Mouse (Mus musculus) mouse trophoblast stem cell (cell line): ENCODE measurements around the gene 4930544D05Rik.
"Not testable (repeated sequence)": the region's sequence is repeated elsewhere in the genome, so short reads cannot be mapped to it uniquely, and the experiment has no call there.

Experiments used
- in situ Hi-C, 2 experiments: fragments of 300-500 bp; cut with MseI, MboI; formaldehyde crosslinking; loops; 2 replicates in 1 of 2; 3 replicates in 1 of 2; pipeline ENCODE4 v1.15.1; 2025

Gene 4930544D05Rik

GRCm38 (mm10) chr11:70615516-70616093 is at the start of gene 4930544D05Rik:
Gene 4930544D05Rik, plus strand, starts transcription at chr11:70615848.
- in situ Hi-C loops: loop anchor here in 1 of 2 experiments (10.0 kb wide), 1 partner anchor 201 kb away; the partner anchor contains the start of gene Pelp1

- in situ Hi-C loops: no loop called here
Observed at GRCm38 (mm10) chr11:70566586-70566985, 49.1 kb upstream of the 4930544D05Rik start.

GRCm38 (mm10) chr11:70570614-70571013 is 45.0 kb upstream of the 4930544D05Rik start:
- in situ Hi-C loops: not testable (repeated sequence)

- in situ Hi-C loops: no loop called here
Observed at GRCm38 (mm10) chr11:70571641-70572040, 44.0 kb upstream of the 4930544D05Rik start.

GRCm38 (mm10) chr11:70572348-70572902 is 43.2 kb upstream of the 4930544D05Rik start:
- in situ Hi-C loops: no loop called here

GRCm38 (mm10) chr11:70573872-70574271 is 41.8 kb upstream of the 4930544D05Rik start:
- in situ Hi-C loops: no loop called here

GRCm38 (mm10) chr11:70577201-70577600 is 38.4 kb upstream of the 4930544D05Rik start:
- in situ Hi-C loops: no loop called here

- in situ Hi-C loops: no loop called here
Observed at GRCm38 (mm10) chr11:70578962-70579361, 36.7 kb upstream of the 4930544D05Rik start.

- in situ Hi-C loops: no loop called here
Observed at GRCm38 (mm10) chr11:70579710-70580357, 35.8 kb upstream of the 4930544D05Rik start.

GRCm38 (mm10) chr11:70580358-70580720 is 35.3 kb upstream of the 4930544D05Rik start:
- in situ Hi-C loops: no loop called here

- in situ Hi-C loops: no loop called here
Observed at GRCm38 (mm10) chr11:70580921-70581320, 34.7 kb upstream of the 4930544D05Rik start.

GRCm38 (mm10) chr11:70582196-70582595 is 33.5 kb upstream of the 4930544D05Rik start:
- in situ Hi-C loops: no loop called here

- in situ Hi-C loops: no loop called here
Observed at GRCm38 (mm10) chr11:70583022-70583714, 32.5 kb upstream of the 4930544D05Rik start.

GRCm38 (mm10) chr11:70583775-70584174 is 31.9 kb upstream of the 4930544D05Rik start:
- in situ Hi-C loops: no loop called here

GRCm38 (mm10) chr11:70585457-70585856 is 30.2 kb upstream of the 4930544D05Rik start:
- in situ Hi-C loops: no loop called here

GRCm38 (mm10) chr11:70586261-70586660 is 29.4 kb upstream of the 4930544D05Rik start:
- in situ Hi-C loops: no loop called here

GRCm38 (mm10) chr11:70586954-70587353 is 28.7 kb upstream of the 4930544D05Rik start:
- in situ Hi-C loops: no loop called here

- in situ Hi-C loops: no loop called here
Observed at GRCm38 (mm10) chr11:70591733-70592132, 23.9 kb upstream of the 4930544D05Rik start.

GRCm38 (mm10) chr11:70594253-70594989 is 21.2 kb upstream of the 4930544D05Rik start:
- in situ Hi-C loops: no loop called here

- in situ Hi-C loops: no loop called here
Observed at GRCm38 (mm10) chr11:70595638-70596037, 20.0 kb upstream of the 4930544D05Rik start.

- in situ Hi-C loops: no loop called here
Observed at GRCm38 (mm10) chr11:70596094-70596493, 19.6 kb upstream of the 4930544D05Rik start.

- in situ Hi-C loops: no loop called here
Observed at GRCm38 (mm10) chr11:70597301-70597700, 18.3 kb upstream of the 4930544D05Rik start.
